Mouse (Mus musculus): ENCODE measurements around the gene Slc1a2. TPM values are rescaled to one million over a fixed set of nuclear protein-coding genes. Genes with fewer than 3 reads are reported as not detected.

Slc1a2 gene
- polyA plus RNA-seq, 1 experiment from 2014 or later, result 19.8 TPM

DNA sequence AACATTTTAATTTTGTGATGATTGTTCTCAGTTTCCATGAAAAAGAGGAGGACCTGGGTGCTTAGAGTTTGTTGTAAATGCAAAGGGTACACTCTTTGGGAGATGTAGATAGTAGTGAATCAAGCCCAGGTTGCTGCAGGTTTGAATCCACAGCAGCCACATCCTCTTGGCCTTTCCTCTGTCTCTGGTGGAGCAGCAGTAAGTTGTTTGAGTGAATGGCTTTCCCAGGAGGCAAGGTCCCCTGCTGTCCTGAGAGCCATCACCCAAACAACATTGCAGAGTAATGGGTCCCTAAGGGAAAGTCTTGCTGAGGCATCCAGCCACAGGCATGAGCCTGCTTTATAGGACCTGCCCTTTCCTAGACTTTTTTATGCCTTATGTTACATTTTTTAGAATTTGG, 37.1 kb downstream of the Slc1a2 start:
- no peak for DNase-seq (ENCODE audit: low spot score)
- Histone ChIP-seq H3K36me3 (ENCODE audit: control insufficient read depth, insufficient read depth, low read length) (no peaks in the 10 kb centered on the region), H3K4me2 (replicated peaks; ENCODE audit: low read depth, low read length) (no peak overlapping the region), H3K4me3 (ENCODE audit: low read depth, low read length) (no peak overlapping the region), H3K4me1 (replicated peaks; ENCODE audit: control insufficient read depth, insufficient read depth, low read length) (no peaks in the 10 kb centered on the region), H3K27ac (ENCODE audit: low read depth, low read length) (no peak overlapping the region), H3K9me3 (ENCODE audit: control insufficient read depth, low read length) (no peaks in the 10 kb centered on the region), H3K27me3 (ENCODE audit: control insufficient read depth, insufficient read depth, low read length) (no peaks in the 10 kb centered on the region), H3K9ac (ENCODE audit: low read depth, low read length) (no peak overlapping the region)
- ATAC-seq (ENCODE audit: low FRiP score), result no peak

DNA sequence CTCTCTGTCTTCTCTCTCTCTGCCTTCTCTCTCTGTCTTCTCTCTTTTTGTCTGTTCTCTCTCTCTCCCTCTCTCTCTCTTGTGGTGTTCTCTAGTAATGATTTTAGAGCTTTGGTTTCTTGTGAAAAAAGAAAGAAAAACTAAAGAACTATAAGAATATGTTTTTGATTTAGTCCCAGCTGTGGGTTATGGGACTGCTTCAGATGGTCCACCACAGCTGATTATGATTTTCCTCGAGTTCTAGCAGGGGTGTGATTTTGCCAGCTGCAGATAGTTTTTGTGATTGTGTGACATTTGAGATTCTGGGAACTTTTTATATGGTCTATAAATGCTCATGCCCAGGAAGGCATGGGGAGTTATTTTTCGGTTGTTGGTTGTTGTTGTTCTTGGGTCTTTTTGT, 39.3 kb downstream of the Slc1a2 start:
- ATAC-seq (ENCODE audit: low FRiP score), result no peak
- no peaks in the 10 kb centered on the region for H3K4me1 ChIP-seq (replicated peaks; ENCODE audit: control insufficient read depth, insufficient read depth, low read length)
- no peaks in the 10 kb centered on the region for H3K9me3 ChIP-seq (ENCODE audit: control insufficient read depth, low read length)
- WGBS, result 77% methylated on average over 2 of the region's 2 CpGs
- no peak for DNase-seq (ENCODE audit: low spot score)
- H3K27me3 ChIP-seq (ENCODE audit: control insufficient read depth, insufficient read depth, low read length), result no peaks in the 10 kb centered on the region
- no peak overlapping the region for H3K9ac ChIP-seq (ENCODE audit: low read depth, low read length)
- no peak overlapping the region for H3K4me2 ChIP-seq (replicated peaks; ENCODE audit: low read depth, low read length)
- no peak overlapping the region for H3K4me3 ChIP-seq (ENCODE audit: low read depth, low read length)
- no peak overlapping the region for H3K27ac ChIP-seq (ENCODE audit: low read depth, low read length)
- H3K36me3 ChIP-seq (ENCODE audit: control insufficient read depth, insufficient read depth, low read length), result no peaks in the 10 kb centered on the region

GRCm38 (mm10) chr2:102699921-102700320, 41.5 kb downstream of the Slc1a2 start:
- H3K27me3 ChIP-seq (ENCODE audit: control insufficient read depth, insufficient read depth, low read length), result no peaks in the 10 kb centered on the region
- no peak for ATAC-seq (ENCODE audit: low FRiP score)

DNA sequence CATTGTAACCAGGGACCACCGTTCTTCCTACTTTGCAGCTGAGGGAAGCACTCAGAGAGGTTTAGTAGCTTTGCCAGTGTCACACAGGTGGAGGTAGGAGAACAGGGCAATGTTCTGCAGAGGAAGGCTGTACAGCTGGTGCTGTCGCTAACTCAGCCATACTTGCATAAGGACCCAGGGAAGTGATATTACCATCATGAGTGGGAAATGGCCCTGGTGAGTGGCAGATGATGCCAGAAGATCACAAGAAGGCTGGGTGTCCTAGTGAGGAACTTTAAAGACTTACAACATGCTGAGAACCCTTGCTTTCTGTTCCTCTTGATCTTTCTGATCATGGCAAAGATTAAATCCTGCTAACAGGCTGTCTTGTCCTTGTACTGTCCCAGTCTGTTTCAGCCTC, 42.2 kb downstream of the Slc1a2 start:
- DNase-seq (ENCODE audit: low spot score) (no peak), ATAC-seq (ENCODE audit: low FRiP score) (no peak)
- H3K9me3 ChIP-seq (ENCODE audit: control insufficient read depth, low read length), result no peaks in the 10 kb centered on the region
- no peaks in the 10 kb centered on the region for H3K36me3 ChIP-seq (ENCODE audit: control insufficient read depth, insufficient read depth, low read length)
- H3K4me2 ChIP-seq (replicated peaks; ENCODE audit: low read depth, low read length), result no peak overlapping the region
- 96% methylated on average over 2 of the region's 2 CpGs for WGBS
- H3K27me3 ChIP-seq (ENCODE audit: control insufficient read depth, insufficient read depth, low read length), result no peaks in the 10 kb centered on the region
- no peak overlapping the region for H3K27ac ChIP-seq (ENCODE audit: low read depth, low read length)
- H3K4me1 ChIP-seq (replicated peaks; ENCODE audit: control insufficient read depth, insufficient read depth, low read length), result no peaks in the 10 kb centered on the region
- H3K9ac ChIP-seq (ENCODE audit: low read depth, low read length), result no peak overlapping the region
- no peak overlapping the region for H3K4me3 ChIP-seq (ENCODE audit: low read depth, low read length)

More at GRCm38 (mm10) chr2:102699921-102700320, 41.5 kb downstream of the Slc1a2 start:
- no peak for DNase-seq (ENCODE audit: low spot score)
- Histone ChIP-seq H3K9me3 (ENCODE audit: control insufficient read depth, low read length) (no peaks in the 10 kb centered on the region), H3K36me3 (ENCODE audit: control insufficient read depth, insufficient read depth, low read length) (no peaks in the 10 kb centered on the region), H3K4me3 (ENCODE audit: low read depth, low read length) (no peak overlapping the region), H3K27ac (ENCODE audit: low read depth, low read length) (no peak overlapping the region), H3K4me1 (replicated peaks; ENCODE audit: control insufficient read depth, insufficient read depth, low read length) (no peaks in the 10 kb centered on the region), H3K4me2 (replicated peaks; ENCODE audit: low read depth, low read length) (no peak overlapping the region), H3K9ac (ENCODE audit: low read depth, low read length) (no peak overlapping the region)
- 94% methylated on average over 7 of the region's 7 CpGs for WGBS

- H3K27ac ChIP-seq (ENCODE audit: low read depth, low read length), result no peak overlapping the region
- H3K4me1 ChIP-seq (replicated peaks; ENCODE audit: control insufficient read depth, insufficient read depth, low read length), result no peaks in the 10 kb centered on the region
- H3K4me3 ChIP-seq (ENCODE audit: low read depth, low read length), result no peak overlapping the region
- WGBS, result 85% methylated on average over 3 of the region's 3 CpGs
- H3K9ac ChIP-seq (ENCODE audit: low read depth, low read length), result no peak overlapping the region
- H3K4me2 ChIP-seq (replicated peaks; ENCODE audit: low read depth, low read length), result no peak overlapping the region
- H3K9me3 ChIP-seq (ENCODE audit: control insufficient read depth, low read length), result no peaks in the 10 kb centered on the region
- H3K36me3 ChIP-seq (ENCODE audit: control insufficient read depth, insufficient read depth, low read length), result no peaks in the 10 kb centered on the region
- DNase-seq (ENCODE audit: low spot score), result no peak
- no peaks in the 10 kb centered on the region for H3K27me3 ChIP-seq (ENCODE audit: control insufficient read depth, insufficient read depth, low read length)
- no peak for ATAC-seq (ENCODE audit: low FRiP score)
Observed at GRCm38 (mm10) chr2:102701382-102701781, 42.9 kb downstream of the Slc1a2 start.

GRCm38 (mm10) chr2:102703556-102703955, 45.1 kb downstream of the Slc1a2 start:
- Histone ChIP-seq H3K9ac (ENCODE audit: low read depth, low read length) (no peak overlapping the region), H3K27ac (ENCODE audit: low read depth, low read length) (no peak overlapping the region), H3K36me3 (ENCODE audit: control insufficient read depth, insufficient read depth, low read length) (no peaks in the 10 kb centered on the region), H3K4me3 (ENCODE audit: low read depth, low read length) (no peak overlapping the region), H3K4me2 (replicated peaks; ENCODE audit: low read depth, low read length) (no peak overlapping the region), H3K9me3 (ENCODE audit: control insufficient read depth, low read length) (no peaks in the 10 kb centered on the region), H3K27me3 (ENCODE audit: control insufficient read depth, insufficient read depth, low read length) (no peaks in the 10 kb centered on the region), H3K4me1 (replicated peaks; ENCODE audit: control insufficient read depth, insufficient read depth, low read length) (no peaks in the 10 kb centered on the region)
- no peak for DNase-seq (ENCODE audit: low spot score)
- 71% methylated on average over 3 of the region's 3 CpGs for WGBS
- ATAC-seq (ENCODE audit: low FRiP score), result no peak

DNA sequence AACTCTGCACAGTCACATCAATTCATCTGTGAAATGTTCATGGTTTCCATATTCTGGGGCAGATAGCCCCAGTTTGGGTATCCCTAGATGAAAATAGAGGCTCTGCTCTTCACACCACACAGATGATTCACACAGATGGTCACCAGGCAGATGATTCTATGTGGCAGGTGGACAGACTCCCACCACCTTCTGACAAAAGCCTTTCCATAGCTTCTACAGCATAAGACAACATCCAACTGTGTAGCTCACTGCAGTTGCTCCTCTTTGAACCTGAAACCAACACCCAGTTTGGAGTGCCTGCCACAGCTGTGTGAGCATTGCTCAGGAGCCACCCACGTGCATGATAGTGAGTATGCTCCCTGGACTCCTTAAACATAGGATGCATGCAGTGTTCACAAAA, 46.3 kb downstream of the Slc1a2 start:
- WGBS, result 89% methylated on average over 1 of the region's 1 CpGs
- Histone ChIP-seq H3K4me1 (replicated peaks; ENCODE audit: control insufficient read depth, insufficient read depth, low read length) (no peaks in the 10 kb centered on the region), H3K27ac (ENCODE audit: low read depth, low read length) (no peak overlapping the region), H3K4me2 (replicated peaks; ENCODE audit: low read depth, low read length) (no peak overlapping the region), H3K27me3 (ENCODE audit: control insufficient read depth, insufficient read depth, low read length) (no peaks in the 10 kb centered on the region), H3K9ac (ENCODE audit: low read depth, low read length) (no peak overlapping the region), H3K9me3 (ENCODE audit: control insufficient read depth, low read length) (no peaks in the 10 kb centered on the region), H3K4me3 (ENCODE audit: low read depth, low read length) (no peak overlapping the region), H3K36me3 (ENCODE audit: control insufficient read depth, insufficient read depth, low read length) (no peaks in the 10 kb centered on the region)
- no peak for DNase-seq (ENCODE audit: low spot score)
- no peak for ATAC-seq (ENCODE audit: low FRiP score)

- Histone ChIP-seq H3K4me3 (ENCODE audit: low read depth, low read length) (no peak overlapping the region), H3K4me1 (replicated peaks; ENCODE audit: control insufficient read depth, insufficient read depth, low read length) (no peaks in the 10 kb centered on the region), H3K27me3 (ENCODE audit: control insufficient read depth, insufficient read depth, low read length) (no peaks in the 10 kb centered on the region), H3K9ac (ENCODE audit: low read depth, low read length) (no peak overlapping the region), H3K36me3 (ENCODE audit: control insufficient read depth, insufficient read depth, low read length) (no peaks in the 10 kb centered on the region), H3K9me3 (ENCODE audit: control insufficient read depth, low read length) (no peaks in the 10 kb centered on the region), H3K4me2 (replicated peaks; ENCODE audit: low read depth, low read length) (no peak overlapping the region), H3K27ac (ENCODE audit: low read depth, low read length) (no peak overlapping the region)
- DNase-seq (ENCODE audit: low spot score), result no peak
- no peak for ATAC-seq (ENCODE audit: low FRiP score)
- WGBS, result 96% methylated on average over 5 of the region's 5 CpGs
Observed at GRCm38 (mm10) chr2:102711511-102711910, 53.1 kb downstream of the Slc1a2 start.

- no peak for DNase-seq (ENCODE audit: low spot score)
- no peak overlapping the region for H3K4me2 ChIP-seq (replicated peaks; ENCODE audit: low read depth, low read length)
- no peak overlapping the region for H3K27ac ChIP-seq (ENCODE audit: low read depth, low read length)
- ATAC-seq (ENCODE audit: low FRiP score), result no peak
- 84% methylated on average over 4 of the region's 4 CpGs for WGBS
- H3K27me3 ChIP-seq (ENCODE audit: control insufficient read depth, insufficient read depth, low read length), result no peaks in the 10 kb centered on the region
- no peak overlapping the region for H3K9ac ChIP-seq (ENCODE audit: low read depth, low read length)
- no peak overlapping the region for H3K4me3 ChIP-seq (ENCODE audit: low read depth, low read length)
- H3K9me3 ChIP-seq (ENCODE audit: control insufficient read depth, low read length), result no peaks in the 10 kb centered on the region
- H3K4me1 ChIP-seq (replicated peaks; ENCODE audit: control insufficient read depth, insufficient read depth, low read length), result no peaks in the 10 kb centered on the region
- H3K36me3 ChIP-seq (ENCODE audit: control insufficient read depth, insufficient read depth, low read length), result no peaks in the 10 kb centered on the region
Observed at GRCm38 (mm10) chr2:102712049-102712448, 53.6 kb downstream of the Slc1a2 start.

All from hindbrain, embryonic 11.5 days (tissue).